Mouse (Mus musculus) liver, postnatal 0 days (tissue): Measurements from ENCODE around the gene Itsn1. TPM values are rescaled to one million over a fixed set of nuclear protein-coding genes. Genes with fewer than 3 reads are reported as not detected.
A peak's percentile ranks its signal among the peaks of the same experiment; 100 is the strongest.

Source experiments
- ATAC-seq: fragments of 200-750 bp; cut with Nextera tagmentation; 2 replicates; pipeline ENCODE4 v1.8.0; 2017; ENCODE audit warnings: mild to moderate bottlenecking, moderate library complexity
- DNase-seq: peaks from one replicate; pipeline ENCODE4 v3.0.0-alpha.2; 2016
- H3K27ac ChIP-seq: fragments of 300-500 bp; sonication (generic); 2 replicates; pipeline ENCODE4 v1.5.1; 2014; ENCODE audit warnings: antibody characterized with exemption, moderate library complexity, mild to moderate bottlenecking, low read depth
- H3K27me3 ChIP-seq: fragments of 300-500 bp; sonication (generic); 2 replicates; pipeline ENCODE4 v1.6.1; 2014; ENCODE audit warnings: low read length, control low read depth, mixed read lengths; ENCODE audit not compliant: insufficient read depth
- H3K36me3 ChIP-seq: fragments of 300-500 bp; sonication (generic); replicated peaks from 2 replicates; pipeline ENCODE4 v1.6.1; 2014; ENCODE audit warnings: mild to moderate bottlenecking, control low read depth, low read length, moderate library complexity, mixed read lengths; ENCODE audit not compliant: insufficient read depth
- H3K4me1 ChIP-seq: fragments of 300-500 bp; sonication (generic); 2 replicates; pipeline ENCODE4 v1.6.1; 2014; ENCODE audit warnings: antibody characterized with exemption, mild to moderate bottlenecking, control low read depth; ENCODE audit not compliant: insufficient read depth
- H3K4me2 ChIP-seq: fragments of 300-500 bp; sonication (generic); 2 replicates; pipeline ENCODE4 v1.6.1; 2014; ENCODE audit warnings: low read depth, mild to moderate bottlenecking, low read length, moderate library complexity, mixed read lengths
- H3K4me3 ChIP-seq: fragments of 300-500 bp; sonication (generic); 2 replicates; pipeline ENCODE4 v1.5.1; 2014; ENCODE audit warnings: low read depth, low read length
- H3K9ac ChIP-seq: fragments of 300-500 bp; sonication (generic); replicated peaks from 2 replicates; pipeline ENCODE4 v1.6.1; 2014; ENCODE audit warnings: mild to moderate bottlenecking, moderate library complexity
- H3K9me3 ChIP-seq: fragments of 300-500 bp; sonication (generic); 2 replicates; pipeline ENCODE4 v1.6.1; 2016; ENCODE audit warnings: mild to moderate bottlenecking, control low read depth, low read length, mixed read lengths
- CTCF ChIP-seq: sonication (generic); IDR thresholded peaks from 2 replicates; pipeline ENCODE4 v1.5.1; 2016; ENCODE audit warnings: antibody characterized with exemption, low read depth
- EP300 ChIP-seq: IDR thresholded peaks from 2 replicates; pipeline ENCODE4 v1.6.1; 2016; ENCODE audit warnings: antibody characterized with exemption, low read depth, mild to moderate bottlenecking
- whole genome bisulfite sequencing: fragments of 180-500 bp; shearing (Covaris S2); extraction: QIAGEN DNeasy Blood & Tissue Kit; methylation state at CpG from one replicate; pipeline ENCODE4 v1.1.7; 2014; ENCODE audit not compliant: insufficient replicate concordance; 5-methylcytosine and 5-hydroxymethylcytosine counted together
- polyA plus RNA-seq: library from polyadenylated mRNA; unstranded; fragments of >200 nt; fragmentation: Nextera tagmentation; extraction: Ambion mirVana; gene quantifications from 2 replicates; pipeline ENCODE4 v1.2.1, GENCODE M21; 2015

Itsn1 gene
- polyA plus RNA-seq, 1 experiment from 2014 or later = 19.7 TPM

- WGBS = 73% methylated on average over 7 of the region's 7 CpGs
- Histone ChIP-seq H3K9me3 (no peaks in the 10 kb centered on the region), H3K36me3 (peaks cover 50% of the 10 kb centered on the region), H3K27ac (peak overlapping the region; percentile 74), H3K4me2 (no peak overlapping the region), H3K27me3 (no peaks in the 10 kb centered on the region), H3K4me1 (peaks cover 31% of the 10 kb centered on the region), H3K9ac (no peak overlapping the region), H3K4me3 (no peak overlapping the region)
- DNase-seq (no peak), ATAC-seq (no peak)
- TF ChIP-seq EP300 (no peak), CTCF (no peak)
Measured at GRCm38 (mm10) chr16:91828160-91828559, 99.1 kb downstream of the Itsn1 start.

- no peak for ATAC-seq
- 73% methylated on average over 5 of the region's 5 CpGs for WGBS
- peak overlapping the region; percentile 74 for H3K27ac ChIP-seq
Measured at GRCm38 (mm10) chr16:91828603-91829002, 99.5 kb downstream of the Itsn1 start.

GRCm38 (mm10) chr16:91829121-91829520 is 100.0 kb downstream of the Itsn1 start:
- TF ChIP-seq EP300 (no peak), CTCF (no peak)
- Histone ChIP-seq H3K4me3 (no peak overlapping the region), H3K27me3 (no peaks in the 10 kb centered on the region), H3K36me3 (peaks cover 45% of the 10 kb centered on the region), H3K9ac (no peak overlapping the region), H3K4me1 (peaks cover 34% of the 10 kb centered on the region), H3K4me2 (no peak overlapping the region), H3K27ac (no peak overlapping the region), H3K9me3 (no peaks in the 10 kb centered on the region)
- WGBS = 67% methylated on average over 5 of the region's 5 CpGs
- no peak for ATAC-seq
- DNase-seq = no peak

More at GRCm38 (mm10) chr16:91828603-91829002, 99.5 kb downstream of the Itsn1 start:
- Histone ChIP-seq H3K4me3 (no peak overlapping the region), H3K4me2 (no peak overlapping the region), H3K9ac (no peak overlapping the region), H3K27me3 (no peaks in the 10 kb centered on the region), H3K36me3 (peaks cover 48% of the 10 kb centered on the region), H3K9me3 (no peaks in the 10 kb centered on the region), H3K4me1 (peaks cover 32% of the 10 kb centered on the region)
- no peak for DNase-seq
- TF ChIP-seq EP300 (no peak), CTCF (no peak)

- 92% methylated on average over 23 of the region's 23 CpGs for WGBS
- no peak overlapping the region for H3K4me3 ChIP-seq
- TF ChIP-seq CTCF (no peak), EP300 (no peak)
- H3K9ac ChIP-seq = no peak overlapping the region
- no peak overlapping the region for H3K27ac ChIP-seq
- no peaks in the 10 kb centered on the region for H3K9me3 ChIP-seq
- no peak for DNase-seq
- peaks cover 34% of the 10 kb centered on the region for H3K4me1 ChIP-seq
- H3K36me3 ChIP-seq = peaks cover 45% of the 10 kb centered on the region
- ATAC-seq = no peak
- H3K4me2 ChIP-seq = no peak overlapping the region
- H3K27me3 ChIP-seq = no peaks in the 10 kb centered on the region
Measured at GRCm38 (mm10) chr16:91830260-91830659, 101.2 kb downstream of the Itsn1 start.

GRCm38 (mm10) chr16:91833121-91833520 is 104.0 kb downstream of the Itsn1 start:
- no peak for DNase-seq
- ATAC-seq = no peak
- Histone ChIP-seq H3K4me1 (peaks cover 11% of the 10 kb centered on the region), H3K27ac (no peak overlapping the region), H3K9ac (no peak overlapping the region), H3K36me3 (peaks cover 27% of the 10 kb centered on the region), H3K9me3 (no peaks in the 10 kb centered on the region), H3K27me3 (no peaks in the 10 kb centered on the region), H3K4me3 (no peak overlapping the region), H3K4me2 (no peak overlapping the region)
- WGBS = 69% methylated on average over 5 of the region's 5 CpGs
- TF ChIP-seq CTCF = no peak
- no peak for TF ChIP-seq EP300

GRCm38 (mm10) chr16:91833558-91833957 is 104.5 kb downstream of the Itsn1 start:
- H3K36me3 ChIP-seq = peaks cover 24% of the 10 kb centered on the region
- DNase-seq = no peak
- H3K9me3 ChIP-seq = no peaks in the 10 kb centered on the region
- H3K27ac ChIP-seq = no peak overlapping the region
- no peak for TF ChIP-seq CTCF
- TF ChIP-seq EP300 = no peak
- no peak for ATAC-seq
- no peak overlapping the region for H3K4me2 ChIP-seq
- H3K4me1 ChIP-seq = peaks cover 9% of the 10 kb centered on the region; the same call in 1 of the 2 replicates
- H3K9ac ChIP-seq = no peak overlapping the region
- 73% methylated on average over 2 of the region's 2 CpGs for WGBS
- no peak overlapping the region for H3K4me3 ChIP-seq
- no peaks in the 10 kb centered on the region for H3K27me3 ChIP-seq

- TF ChIP-seq EP300 = no peak
- no peak for TF ChIP-seq CTCF
- H3K9me3 ChIP-seq = no peaks in the 10 kb centered on the region
- H3K27ac ChIP-seq = no peak overlapping the region
- H3K4me2 ChIP-seq = no peak overlapping the region
- no peaks in the 10 kb centered on the region for H3K27me3 ChIP-seq
- 71% methylated on average over 1 of the region's 1 CpGs for WGBS
- H3K4me1 ChIP-seq = peaks cover 7% of the 10 kb centered on the region
- DNase-seq = no peak
- no peak for ATAC-seq
- no peak overlapping the region for H3K4me3 ChIP-seq
- H3K36me3 ChIP-seq = peaks cover 22% of the 10 kb centered on the region
- H3K9ac ChIP-seq = no peak overlapping the region
Measured at GRCm38 (mm10) chr16:91833981-91834380, 104.9 kb downstream of the Itsn1 start.
